Comparison of ENCODE assay signal across 12 mouse cellular contexts in the genomic region with DNA sequence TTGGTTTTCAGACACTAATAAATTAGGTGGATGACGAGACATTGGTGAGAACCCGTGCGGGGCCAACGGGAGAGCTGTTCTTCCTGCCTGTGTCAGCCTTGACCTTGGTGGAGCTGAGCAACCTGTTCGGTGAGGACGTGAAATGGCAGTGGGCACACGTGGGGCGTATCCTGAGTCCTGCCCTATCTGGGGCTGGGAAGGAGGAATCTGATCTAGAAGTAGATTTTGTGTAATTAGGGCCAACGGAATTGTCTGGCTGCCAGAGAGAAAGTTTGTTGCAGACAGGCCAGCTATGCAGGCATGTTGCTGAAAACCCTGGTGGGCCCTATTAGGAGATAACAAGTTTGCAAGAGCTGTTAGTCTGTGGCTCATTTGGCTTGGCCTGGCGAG.
A peak's percentile ranks its signal among the peaks of the same experiment; 100 is the strongest.
DNase-seq lines count a peak whose midpoint lies in the region; ATAC-seq lines count a peak whose summit lies in the region.
"Had no signal": no experiment of that assay in that cellular context is flagged by ENCODE, and none has a peak within 500 bp of the region (broad histone marks: within the 10 kb centered on the region; RNA-seq: fewer than 3 reads in every experiment).

No protein-coding gene starts in this region.

- intact Hi-C loops in left cerebral cortex, postnatal 25 days (cut with DNase I): no loop called here

- H3K4me1 ChIP-seq in kidney, embryonic 16.5 days (ENCODE audit: insufficient read depth, low read length): peaks cover 14% of the 10 kb centered on the region
- H3K4me1 ChIP-seq in kidney, embryonic 14.5 days (ENCODE audit: control insufficient read depth, insufficient read depth, low read length): peaks cover 7% of the 10 kb centered on the region
- H3K4me1 ChIP-seq in embryonic facial prominence, embryonic 15.5 days: peaks cover 20% of the 10 kb centered on the region

- no peak for ATAC-seq in kidney, embryonic 16.5 days (ENCODE audit: low FRiP score, low TSS enrichment)
- no peak for ATAC-seq in kidney, embryonic 14.5 days (ENCODE audit: low FRiP score, low TSS enrichment)
- ATAC-seq in embryonic facial prominence, embryonic 15.5 days (ENCODE audit: insufficient number of reproducible peaks, low FRiP score, low TSS enrichment, low read depth): peak; percentile 67; the same call in 1 of the 2 replicates
- ATAC-seq in megakaryocyte progenitor cell, adult 5-6 weeks (replicated peaks; ENCODE audit: poor library complexity): peak; percentile 54
- ATAC-seq in erythroblast, adult 5-6 weeks (replicated peaks; ENCODE audit: low FRiP score, poor library complexity, severe bottlenecking): no peak
- ATAC-seq: inflammation-experienced regulatory T-cells, adult 6 months had no signal

- H3K27me3 ChIP-seq in kidney, embryonic 16.5 days (ENCODE audit: insufficient read depth, low read length): 0 out of 2 replicates have a peak, but pooled peaks cover 3% of the 10 kb centered on the region
- H3K27me3 ChIP-seq in kidney, embryonic 14.5 days (ENCODE audit: control insufficient read depth, insufficient read depth, low read length): no peaks in the 10 kb centered on the region
- H3K27me3 ChIP-seq in embryonic facial prominence, embryonic 15.5 days: no peaks in the 10 kb centered on the region

- peak overlapping the region; percentile 29; the same call in 1 of the 2 replicates for H3K27ac ChIP-seq in kidney, embryonic 16.5 days (ENCODE audit: low read length)
- no peak overlapping the region for H3K27ac ChIP-seq in kidney, embryonic 14.5 days (ENCODE audit: low read depth, low read length)
- peak overlapping the region; percentile 58; the same call in 1 of the 2 replicates for H3K27ac ChIP-seq in embryonic facial prominence, embryonic 15.5 days (replicated peaks)
- H3K27ac ChIP-seq: liver, embryonic 14.5 days had no signal

- no peaks in the 10 kb centered on the region for H3K36me3 ChIP-seq in kidney, embryonic 16.5 days (ENCODE audit: insufficient read depth, low read length)
- H3K36me3 ChIP-seq in kidney, embryonic 14.5 days (ENCODE audit: control insufficient read depth, insufficient read depth, low read length): no peaks in the 10 kb centered on the region
- no peaks in the 10 kb centered on the region for H3K36me3 ChIP-seq in embryonic facial prominence, embryonic 15.5 days

- 25% methylated on average over 10 of the region's 10 CpGs for WGBS in kidney, embryonic 16.5 days
- WGBS in kidney, embryonic 14.5 days: 29% methylated on average over 10 of the region's 10 CpGs
- 38% methylated on average over 10 of the region's 10 CpGs for WGBS in embryonic facial prominence, embryonic 15.5 days

- H3K4me3 ChIP-seq in kidney, embryonic 16.5 days (ENCODE audit: low read length): no peak overlapping the region
- no peak overlapping the region for H3K4me3 ChIP-seq in kidney, embryonic 14.5 days (ENCODE audit: low read length)
- no peak overlapping the region for H3K4me3 ChIP-seq in embryonic facial prominence, embryonic 15.5 days (replicated peaks)

- H3K4me2 ChIP-seq in kidney, embryonic 16.5 days (replicated peaks; ENCODE audit: low read depth, low read length): no peak overlapping the region
- no peak overlapping the region for H3K4me2 ChIP-seq in kidney, embryonic 14.5 days (replicated peaks; ENCODE audit: low read depth, low read length)
- no peak overlapping the region for H3K4me2 ChIP-seq in embryonic facial prominence, embryonic 15.5 days (replicated peaks)

- no peak overlapping the region for H3K9ac ChIP-seq in kidney, embryonic 16.5 days (replicated peaks; ENCODE audit: low read length)
- H3K9ac ChIP-seq in kidney, embryonic 14.5 days (ENCODE audit: low read depth, low read length): no peak overlapping the region
- H3K9ac ChIP-seq in embryonic facial prominence, embryonic 15.5 days: no peak overlapping the region
- H3K9ac ChIP-seq: liver, embryonic 14.5 days had no signal

- no peaks in the 10 kb centered on the region for H3K9me3 ChIP-seq in kidney, embryonic 16.5 days (ENCODE audit: low read length)
- no peaks in the 10 kb centered on the region for H3K9me3 ChIP-seq in kidney, embryonic 14.5 days (ENCODE audit: control insufficient read depth, low read length)
- no peaks in the 10 kb centered on the region for H3K9me3 ChIP-seq in embryonic facial prominence, embryonic 15.5 days (replicated peaks)

- DNase-seq in ZHBTc4 (ENCODE audit: low read depth, low spot score): peak; percentile 23
- DNase-seq in c-Kit-positive CD71-positive TER-119-positive erythroid progenitor cells, embryonic 14.5 days (ENCODE audit: low spot score): no peak
- no peak for DNase-seq in left cerebral cortex, postnatal 25 days (ENCODE audit: low spot score in 2 of 2)
- DNase-seq: right cerebral cortex, postnatal 14 days; thymus, postnatal 14 days had no signal

Comparison
In these comparisons a context has a peak if more than half of its experiments do, and no peak if none do; other contexts are left out.
1. ATAC-seq: peak in embryonic facial prominence, embryonic 15.5 days (single experiment) and megakaryocyte progenitor cell, adult 5-6 weeks (single experiment); none in kidney, embryonic 16.5 days (single experiment), kidney, embryonic 14.5 days (single experiment) and erythroblast, adult 5-6 weeks (single experiment).